In the genomic region with DNA sequence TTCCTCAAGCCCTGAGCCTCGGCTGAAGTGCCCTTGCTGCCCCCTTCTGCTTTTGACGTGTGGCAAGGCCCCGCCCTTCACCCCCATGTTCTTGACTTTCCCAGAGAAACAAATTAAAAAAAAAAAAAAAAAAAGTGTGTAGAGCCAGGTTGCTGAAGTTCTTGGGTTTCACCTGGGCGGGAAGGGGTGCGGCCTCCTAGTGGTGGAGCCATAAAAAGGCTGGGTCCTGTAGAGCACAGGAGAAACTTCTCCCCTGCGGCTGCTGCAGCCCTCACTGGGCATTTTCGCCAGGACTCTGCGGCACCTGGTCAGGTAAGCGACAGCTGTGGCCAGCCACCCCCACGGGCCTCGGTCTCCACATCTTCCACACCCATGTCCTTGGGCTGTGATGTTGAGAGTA, we compare ENCODE assay signal across 12 mouse cellular contexts. TPM values are rescaled to one million over a fixed set of nuclear protein-coding genes. Genes with fewer than 3 reads are reported as not detected.
DNase-seq lines count a peak whose midpoint lies in the region; ATAC-seq and TF ChIP-seq lines count a peak whose summit lies in the region.
"Had no signal": no experiment of that assay in that cellular context is flagged by ENCODE, and none has a peak within 500 bp of the region (broad histone marks: within the 10 kb centered on the region; RNA-seq: fewer than 3 reads in every experiment).

A gene (plus strand): TSS at position 208 of the 400 bp plus-strand sequence.

- H3K4me1 ChIP-seq in intestine, embryonic 15.5 days (replicated peaks) = peaks cover 29% of the 10 kb centered on the region
- H3K4me1 ChIP-seq in thymus, adult 2 months (replicated peaks; ENCODE audit: control insufficient read depth, insufficient read depth, low read length) = peaks cover 5% of the 10 kb centered on the region; the same call in 1 of the 2 replicates

- peak; percentile 5; the same call in 1 of the 2 replicates for ATAC-seq in intestine, embryonic 15.5 days

- peak within 1 kb of the TSS; percentile 34 for H3K4me3 ChIP-seq in intestine, embryonic 15.5 days (replicated peaks)
- no peak within 1 kb of the TSS for H3K4me3 ChIP-seq in thymus, adult 2 months (ENCODE audit: control insufficient read depth, insufficient read depth, low read length)

- H3K27ac ChIP-seq in intestine, embryonic 15.5 days = peak within 1 kb of the TSS; percentile 78
- no peak within 1 kb of the TSS for H3K27ac ChIP-seq in thymus, adult 2 months (ENCODE audit: control insufficient read depth, insufficient read depth, low read length)
- H3K27ac ChIP-seq: macrophage had no signal

- H3K4me2 ChIP-seq in intestine, embryonic 15.5 days (replicated peaks) = peak within 1 kb of the TSS; percentile 56
- H3K4me2 ChIP-seq: heart, embryonic 11.5 days had no signal

- 42% methylated on average over 11 of the region's 11 CpGs for WGBS in intestine, embryonic 15.5 days
- 82% methylated on average over 11 of the region's 11 CpGs for WGBS in thymus, adult 2 months

- no peak for TF ChIP-seq POLR2A in thymus, adult 2 months (IDR thresholded peaks at IDR 0.05; ENCODE audit: control insufficient read depth, extremely low read depth, insufficient read depth, low read length, poor library complexity)

- H3K9ac ChIP-seq in intestine, embryonic 15.5 days = peak within 1 kb of the TSS; percentile 57

- H3K36me3 ChIP-seq in intestine, embryonic 15.5 days = 0 out of 2 replicates have a peak, but pooled peaks cover 11% of the 10 kb centered on the region
- peaks cover 8% of the 10 kb centered on the region for H3K36me3 ChIP-seq in thymus, adult 2 months (ENCODE audit: control insufficient read depth, insufficient read depth, low read length)

- H3K27me3 ChIP-seq in intestine, embryonic 15.5 days (replicated peaks) = no peaks in the 10 kb centered on the region
- no peaks in the 10 kb centered on the region for H3K27me3 ChIP-seq in thymus, adult 2 months (ENCODE audit: control insufficient read depth, insufficient read depth, low read length)

- TF ChIP-seq CTCF in thymus, adult 2 months (IDR thresholded peaks at IDR 0.05; ENCODE audit: borderline replicate concordance, control insufficient read depth, extremely low read depth, insufficient read depth, low read length, poor library complexity) = no peak

- DNase-seq in thymus, postnatal 0 days (ENCODE audit: low spot score) = no peak
- DNase-seq in thymus, postnatal 14 days = no peak
- DNase-seq in kidney, postnatal 25 days = peak; percentile 65 to 87
- no peak for DNase-seq in adrenal gland, postnatal 10 days
- DNase-seq in embryo, embryonic 9.5 days (ENCODE audit: extremely low spot score) = no peak
- no peak for DNase-seq in thymus, adult 2 months
- DNase-seq: adrenal gland, adult 8-10 months; cerebellum, adult 11 months; right cerebral cortex, adult 18-20 months had no signal

- no peaks in the 10 kb centered on the region for H3K9me3 ChIP-seq in intestine, embryonic 15.5 days

RNA-seq across cellular contexts. Expression of the gene that starts here (rescaled TPM):
- polyA plus RNA-seq in thymus, postnatal 0 days (2015; fragmentation: Nextera tagmentation; extraction: Ambion mirVana) = 7.5 and 10.5 TPM in 2 replicates
- polyA plus RNA-seq in intestine, embryonic 15.5 days (2015; fragmentation: Nextera tagmentation; extraction: Ambion mirVana) = 141 and 154 TPM in 2 replicates
- under 1 TPM in 1 of 2 experiments, not detected in 1; 0.27 TPM for total RNA-seq in adrenal gland, postnatal 10 days (2021)
- 6.6 and 6.8 TPM in 2 replicates for polyA plus RNA-seq in thymus, adult 2 months (2012; rRNA removed)

Comparison
In these comparisons a context has a peak if more than half of its experiments do, and no peak if none do; other contexts are left out.
1. RNA of the gene that starts here (polyA plus RNA-seq): 141 to 154 TPM in intestine, embryonic 15.5 days; 7.5 to 10.5 TPM in thymus, postnatal 0 days and 6.6 to 6.8 TPM in thymus, adult 2 months; every median in the first group is over 10 times any median in the second.
2. DNase-seq: peak in kidney, postnatal 25 days (2 of 2); none in thymus, postnatal 0 days (single experiment), thymus, postnatal 14 days (single experiment), adrenal gland, postnatal 10 days (single experiment), embryo, embryonic 9.5 days (single experiment) and thymus, adult 2 months (single experiment).